Mouse (Mus musculus) erythroblast, embryonic 14.5 days (primary cell): Measurements from ENCODE around the gene Rps3a1. TPM values are rescaled to one million over a fixed set of nuclear protein-coding genes. Genes with fewer than 3 reads are reported as not detected.

ENCODE experiments used
- H3K27me3 ChIP-seq: 2 replicates; pipeline ENCODE4 v1.6.1; 2012; ENCODE audit warnings: inconsistent platforms; ENCODE audit not compliant: control insufficient read depth
- H3K36me3 ChIP-seq: 2 replicates; pipeline ENCODE4 v1.6.1; 2012; ENCODE audit warnings: mild to moderate bottlenecking, inconsistent platforms; ENCODE audit not compliant: control insufficient read depth
- H3K4me1 ChIP-seq: 2 replicates; pipeline ENCODE4 v1.6.1; 2012; ENCODE audit warnings: inconsistent platforms; ENCODE audit not compliant: control insufficient read depth
- H3K4me3 ChIP-seq: replicated peaks from 2 replicates; pipeline ENCODE3; 2012; ENCODE audit warnings: moderate library complexity, mild to moderate bottlenecking, inconsistent platforms
- H3K9me3 ChIP-seq: 2 replicates; pipeline ENCODE4 v1.6.1; 2012; ENCODE audit warnings: low read length, inconsistent platforms, mixed read lengths; ENCODE audit not compliant: control insufficient read depth
- GATA1 ChIP-seq: IDR thresholded peaks from 2 replicates; pipeline ENCODE4 v1.6.1; 2012; ENCODE audit warnings: low read length, inconsistent platforms, mixed read lengths
- TAL1 ChIP-seq: IDR thresholded peaks from 3 replicates; pipeline ENCODE4 v1.6.1; 2012; ENCODE audit warnings: low read length, inconsistent platforms, mixed read lengths
- polyA plus RNA-seq: library from polyadenylated mRNA; stranded (reverse); fragments of >175 nt; gene quantifications from 2 replicates; pipeline ENCODE4 v1.2.3, GENCODE M21; 2012

The Rps3a1 gene
- polyA plus RNA-seq, 1 experiment: 20.8 TPM

DNA sequence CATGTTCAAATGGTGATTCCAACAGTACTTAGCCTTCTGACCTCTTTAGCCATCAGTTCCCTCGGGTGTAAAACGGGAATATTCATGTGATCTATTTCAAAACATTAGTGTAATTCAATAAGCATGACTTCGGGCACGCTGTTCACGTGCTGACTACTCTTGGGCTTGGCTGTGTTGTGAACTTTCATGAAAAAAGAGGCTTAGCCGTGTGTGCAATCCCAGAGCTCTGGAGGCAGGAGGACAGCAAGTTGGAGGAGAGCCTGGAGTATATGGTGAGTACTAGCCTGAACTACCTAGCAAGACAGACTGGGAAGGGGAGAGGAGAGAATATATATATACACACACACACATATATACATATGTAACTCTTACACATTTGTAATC is 424 bp upstream of the Rps3a1 start:
- no peaks in the 10 kb centered on the region for H3K9me3 ChIP-seq
- H3K4me1 ChIP-seq: peaks cover 46% of the 10 kb centered on the region
- H3K4me3 ChIP-seq: peak overlapping the region; percentile 79
- H3K36me3 ChIP-seq: peaks cover 41% of the 10 kb centered on the region
- no peaks in the 10 kb centered on the region for H3K27me3 ChIP-seq
- TF ChIP-seq GATA1 (no peak), TAL1 (no peak)

DNA sequence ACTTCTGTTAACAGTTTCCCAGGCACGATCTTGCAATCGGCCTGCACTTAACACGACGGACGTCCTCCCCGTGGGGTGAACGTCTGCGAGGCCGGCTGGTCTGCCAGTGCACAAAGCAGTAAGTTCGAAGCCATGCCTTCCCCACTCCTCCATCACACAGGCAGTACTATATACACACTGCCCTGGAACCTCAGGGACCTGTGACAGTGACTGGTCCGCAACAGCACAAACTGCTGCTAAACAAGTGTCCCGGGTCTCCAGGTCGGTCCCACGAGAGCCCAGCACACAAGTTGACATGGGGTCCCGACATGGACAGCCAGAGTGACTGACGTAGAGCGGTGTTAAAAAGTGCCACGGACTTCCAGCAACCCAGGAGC is 628 bp downstream of the Rps3a1 start:
- Histone ChIP-seq H3K9me3 (no peaks in the 10 kb centered on the region), H3K27me3 (no peaks in the 10 kb centered on the region), H3K4me1 (peaks cover 55% of the 10 kb centered on the region), H3K4me3 (peak overlapping the region; percentile 79), H3K36me3 (peaks cover 52% of the 10 kb centered on the region)
- no peak for TF ChIP-seq GATA1
- no peak for TF ChIP-seq TAL1

DNA sequence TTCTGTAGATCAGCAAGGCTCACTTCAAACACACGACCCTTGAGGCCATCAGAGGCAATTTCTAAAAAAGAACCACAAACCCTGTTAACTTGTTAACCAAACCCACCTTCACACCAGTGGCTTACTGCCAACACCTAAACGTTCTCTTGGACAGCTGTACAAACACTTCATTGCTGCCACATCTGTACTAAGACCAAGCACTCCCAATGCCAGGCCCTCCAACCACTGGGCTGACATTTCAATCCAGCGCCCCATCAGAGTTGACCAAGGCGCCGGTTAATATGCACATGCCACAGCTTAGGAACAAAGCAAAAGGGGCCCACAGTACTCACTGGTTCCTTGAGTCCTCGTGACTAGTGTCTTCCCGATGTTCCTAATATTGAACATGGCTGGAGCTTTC is 1.1 kb downstream of the Rps3a1 start:
- peaks cover 60% of the 10 kb centered on the region for H3K4me1 ChIP-seq
- no peaks in the 10 kb centered on the region for H3K27me3 ChIP-seq
- H3K9me3 ChIP-seq: no peaks in the 10 kb centered on the region
- H3K4me3 ChIP-seq: peak overlapping the region; percentile 79
- H3K36me3 ChIP-seq: peaks cover 57% of the 10 kb centered on the region
- no peak for TF ChIP-seq TAL1
- no peak for TF ChIP-seq GATA1

DNA sequence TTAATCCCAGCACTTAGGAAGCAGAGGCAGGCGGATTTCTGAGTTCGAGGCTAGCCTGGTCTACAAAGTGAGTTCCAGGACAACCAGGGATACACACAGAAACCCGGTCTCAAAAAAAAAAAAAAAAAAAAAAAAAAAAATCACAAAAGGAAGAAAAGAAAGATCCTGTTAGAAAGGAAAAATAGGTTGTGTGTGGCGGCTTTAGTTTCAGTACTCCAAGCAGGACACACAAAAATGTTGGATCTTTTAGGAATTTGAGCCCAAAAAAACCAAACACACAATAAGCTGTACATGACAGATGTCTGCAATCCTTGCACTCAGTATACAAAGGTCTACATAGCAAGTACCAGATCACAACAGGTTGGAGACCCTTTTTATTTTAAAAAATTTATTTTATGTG is 2.8 kb downstream of the Rps3a1 start:
- no peak for TF ChIP-seq TAL1
- Histone ChIP-seq H3K9me3 (no peaks in the 10 kb centered on the region), H3K36me3 (peaks cover 74% of the 10 kb centered on the region), H3K27me3 (no peaks in the 10 kb centered on the region), H3K4me3 (no peak overlapping the region), H3K4me1 (peaks cover 70% of the 10 kb centered on the region)

DNA sequence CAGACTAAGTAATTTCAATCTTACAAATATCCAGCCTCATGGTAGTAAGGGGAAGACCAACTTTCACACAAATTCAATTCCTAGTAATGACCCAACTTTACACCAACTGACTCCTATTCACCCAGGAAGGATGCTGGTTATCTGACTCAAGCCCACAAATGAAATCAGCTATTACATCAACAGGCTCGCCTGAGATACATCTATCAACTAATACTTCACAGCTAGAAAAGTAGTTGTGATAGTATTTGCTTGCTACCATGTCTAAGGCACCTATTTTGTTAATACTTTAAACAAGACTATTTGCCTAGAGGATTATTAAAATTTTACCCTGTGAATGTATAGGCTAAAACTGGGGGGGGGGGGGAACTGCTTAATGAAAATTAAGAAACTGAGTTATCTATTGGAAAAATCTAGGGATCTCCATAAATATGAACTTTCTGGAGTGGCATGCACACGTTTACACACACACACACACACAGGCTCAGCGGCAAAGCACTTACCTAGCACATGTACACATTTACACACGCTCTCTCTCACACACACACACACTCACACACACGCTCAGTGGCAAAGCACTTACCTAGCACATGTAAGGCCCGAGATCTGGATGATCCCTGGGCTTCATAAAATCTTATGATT is 5.4 kb downstream of the Rps3a1 start:
- Histone ChIP-seq H3K27me3 (no peaks in the 10 kb centered on the region), H3K9me3 (no peaks in the 10 kb centered on the region), H3K4me1 (peaks cover 60% of the 10 kb centered on the region), H3K4me3 (no peak overlapping the region), H3K36me3 (peaks cover 76% of the 10 kb centered on the region)
- TF ChIP-seq GATA1 (no peak), TAL1 (no peak)

DNA sequence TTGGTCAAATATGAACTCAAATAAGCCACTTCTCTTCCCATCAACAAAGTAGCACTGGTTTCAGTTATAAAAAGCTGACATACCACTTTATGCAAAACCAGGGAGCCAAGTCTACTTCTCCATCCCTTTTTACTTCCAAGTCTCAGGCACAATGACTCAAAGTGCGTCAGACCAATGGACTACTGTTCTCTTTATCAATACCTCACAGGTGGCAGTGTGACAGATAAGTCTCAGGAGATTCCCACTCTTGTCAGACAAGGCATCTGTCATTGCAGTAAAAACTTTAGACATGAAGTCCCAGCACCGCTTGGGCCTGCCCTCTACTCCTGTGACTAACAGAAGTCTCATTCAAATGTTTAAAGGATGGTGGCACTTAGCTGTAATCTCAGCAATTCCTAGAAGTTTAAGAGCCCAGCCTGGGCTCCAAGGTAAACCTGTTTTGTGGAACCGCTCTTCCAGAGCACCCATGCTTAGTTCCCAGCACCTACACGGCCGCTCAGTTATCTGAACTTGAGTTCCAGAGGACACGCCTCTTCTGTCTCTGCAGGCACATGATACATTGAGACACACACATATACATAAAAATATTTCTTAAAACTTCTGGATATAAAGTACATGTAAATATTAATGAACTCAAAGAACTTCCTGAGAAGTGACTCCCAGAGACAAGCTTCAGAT is 6.5 kb downstream of the Rps3a1 start:
- no peaks in the 10 kb centered on the region for H3K27me3 ChIP-seq
- no peak for TF ChIP-seq GATA1
- peak; percentile 29; the same call in 1 of the 3 replicates for TF ChIP-seq TAL1
- peaks cover 52% of the 10 kb centered on the region for H3K4me1 ChIP-seq
- no peaks in the 10 kb centered on the region for H3K9me3 ChIP-seq
- H3K36me3 ChIP-seq: peaks cover 69% of the 10 kb centered on the region
- H3K4me3 ChIP-seq: no peak overlapping the region

DNA sequence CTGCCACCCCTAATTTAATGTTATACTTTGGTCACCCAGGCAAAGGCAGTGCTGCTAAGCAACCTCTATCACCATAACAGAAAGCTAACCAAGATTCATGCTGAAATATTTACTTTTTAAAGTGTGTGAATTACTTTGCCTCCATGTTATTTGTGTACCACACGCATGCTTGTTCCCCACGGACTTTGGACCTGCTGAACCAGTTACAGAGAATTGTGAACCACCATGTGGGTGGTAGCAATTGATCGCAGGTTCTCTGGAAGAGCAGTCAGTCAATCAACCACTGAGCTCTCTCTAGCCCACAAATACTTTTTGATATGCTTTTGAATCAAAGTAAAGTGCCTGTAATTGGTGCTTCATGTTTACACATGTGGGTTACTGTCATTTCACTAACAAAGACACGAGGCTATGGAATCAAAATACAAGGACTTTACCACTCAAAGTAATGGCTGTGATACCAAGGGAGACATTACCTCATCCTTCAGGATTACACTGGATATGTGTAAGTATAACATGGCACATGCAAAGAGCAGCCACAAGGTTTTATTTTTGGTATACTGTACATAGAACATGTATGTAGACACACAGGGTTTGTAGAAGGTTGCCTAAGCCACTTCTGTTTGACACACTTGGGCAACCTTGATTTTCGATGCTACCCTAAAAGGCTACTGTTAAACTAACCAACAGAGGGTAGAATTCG is 7.4 kb downstream of the Rps3a1 start:
- no peaks in the 10 kb centered on the region for H3K27me3 ChIP-seq
- H3K4me3 ChIP-seq: no peak overlapping the region
- peaks cover 43% of the 10 kb centered on the region for H3K4me1 ChIP-seq
- H3K36me3 ChIP-seq: peaks cover 59% of the 10 kb centered on the region
- no peaks in the 10 kb centered on the region for H3K9me3 ChIP-seq
- no peak for TF ChIP-seq GATA1
- TF ChIP-seq TAL1: no peak

DNA sequence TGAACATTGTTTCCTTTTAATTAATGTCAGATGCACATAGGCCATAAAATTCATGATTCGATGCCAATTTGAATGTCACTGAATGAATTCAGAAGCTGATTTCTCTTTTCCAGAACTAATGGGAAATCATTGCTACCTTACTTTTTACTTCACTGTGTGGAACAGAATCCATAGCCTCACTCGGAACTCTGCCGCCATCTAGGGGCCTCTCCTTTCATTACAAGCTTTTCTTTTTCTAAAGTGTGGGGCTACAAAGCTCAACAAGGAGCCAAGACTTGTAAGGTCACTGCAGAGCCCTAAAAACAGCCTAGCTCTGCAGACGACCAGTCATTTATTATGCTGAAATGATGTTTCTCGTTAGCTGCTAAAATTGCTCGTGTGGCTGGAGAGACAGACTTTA is 12.7 kb downstream of the Rps3a1 start:
- Histone ChIP-seq H3K27me3 (no peaks in the 10 kb centered on the region), H3K36me3 (peaks cover 21% of the 10 kb centered on the region), H3K4me3 (no peak overlapping the region), H3K4me1 (no peaks in the 10 kb centered on the region; the same call in 1 of the 2 replicates), H3K9me3 (no peaks in the 10 kb centered on the region)
- TF ChIP-seq TAL1 (no peak), GATA1 (no peak)

DNA sequence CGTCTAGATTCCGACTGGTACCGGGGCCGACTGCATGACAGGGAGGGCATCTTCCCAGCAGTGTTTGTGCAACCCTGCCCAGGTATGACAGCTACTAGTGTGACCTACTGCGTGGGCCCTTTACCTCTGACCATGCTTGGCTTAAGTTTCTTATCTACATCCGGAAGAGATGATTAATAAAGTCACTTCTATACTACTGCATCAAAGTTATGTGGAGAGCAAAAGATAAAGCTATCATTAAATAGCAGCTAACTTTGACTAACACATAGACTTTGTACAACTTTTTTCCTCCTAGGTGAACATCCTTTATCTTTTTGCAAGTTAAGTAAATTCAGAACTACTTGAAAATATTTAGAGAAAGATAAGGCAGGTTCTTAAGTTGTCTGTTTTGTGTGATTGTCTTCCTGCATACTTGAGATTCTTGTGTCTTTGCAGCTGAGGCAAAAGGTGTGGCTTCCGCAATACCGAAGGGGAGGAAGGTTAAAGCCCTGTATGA is 19.2 kb downstream of the Rps3a1 start:
- Histone ChIP-seq H3K4me1 (peaks cover 4% of the 10 kb centered on the region), H3K27me3 (no peaks in the 10 kb centered on the region), H3K36me3 (peaks cover 35% of the 10 kb centered on the region), H3K4me3 (no peak overlapping the region), H3K9me3 (peaks cover 4% of the 10 kb centered on the region; the same call in 1 of the 2 replicates)
- TF ChIP-seq GATA1 (no peak), TAL1 (no peak)
